Mouse (Mus musculus) CH12.LX (cell line): ENCODE data around the gene Ramp2. TPM values are rescaled to one million over a fixed set of nuclear protein-coding genes. Genes with fewer than 3 reads are reported as not detected.

Source experiments
- DNase-seq: peaks from one replicate; pipeline ENCODE4 v3.0.0-alpha.2; 2013; ENCODE audit errors: extremely low read depth
- H3K27ac ChIP-seq: 2 replicates; pipeline ENCODE4 v1.5.1; 2012; ENCODE audit warnings: low read depth, mild to moderate bottlenecking, control low read depth, moderate library complexity; ENCODE audit not compliant: insufficient read depth
- H3K27me3 ChIP-seq: replicated peaks from 2 replicates; pipeline ENCODE3; 2012; ENCODE audit warnings: inconsistent platforms
- H3K36me3 ChIP-seq, 2 experiments: replicated peaks in 1 of 2; 2 replicates each; pipeline versions ENCODE3 to v1.6.1; 2012; ENCODE audit warnings: inconsistent platforms in 1 of 2, low read length in 1 of 2, mild to moderate bottlenecking in 1 of 2, mixed read lengths in 1 of 2, moderate library complexity in 1 of 2; ENCODE audit not compliant: control insufficient read depth in 1 of 2, insufficient read depth in 1 of 2
- H3K4me1 ChIP-seq, 2 experiments: 2 replicates each; pipeline ENCODE4 v1.6.1; 2012; ENCODE audit warnings: inconsistent platforms in 1 of 2, moderate library complexity in 1 of 2; ENCODE audit not compliant: insufficient read depth in 2 of 2, control insufficient read depth in 1 of 2
- H3K4me2 ChIP-seq: 2 replicates; pipeline ENCODE4 v1.6.1; 2012; ENCODE audit warnings: low read depth, mild to moderate bottlenecking, control low read depth; ENCODE audit not compliant: poor library complexity, insufficient read depth, severe bottlenecking
- H3K4me3 ChIP-seq, 3 experiments: fragments of 150-350 bp in 1 of 3; sonication (generic) in 1 of 3; replicated peaks in 1 of 3; 2 replicates each; pipeline versions ENCODE3 to v1.5.1; 2011 to 2012; ENCODE audit warnings: low read depth in 2 of 3, low read length in 2 of 3, mild to moderate bottlenecking in 2 of 3, moderate library complexity in 2 of 3, control low read depth in 1 of 3, improper control_type of control experiment in 1 of 3, inconsistent platforms in 1 of 3, mixed read lengths in 1 of 3; ENCODE audit not compliant: poor library complexity in 1 of 3
- H3K79me2 ChIP-seq: replicated peaks from 2 replicates; pipeline ENCODE4 v1.6.1; 2012; ENCODE audit warnings: mild to moderate bottlenecking, moderate library complexity; ENCODE audit not compliant: control insufficient read depth, poor library complexity, insufficient read depth, severe bottlenecking; ENCODE audit errors: extremely low read depth
- H3K9ac ChIP-seq: 2 replicates; pipeline ENCODE4 v1.6.1; 2012; ENCODE audit warnings: low read depth, mild to moderate bottlenecking, control low read depth, moderate library complexity; ENCODE audit not compliant: insufficient read depth
- H3K9me3 ChIP-seq: replicated peaks from 2 replicates; pipeline ENCODE3; 2012; ENCODE audit warnings: low read length, inconsistent platforms, mixed read lengths
- BHLHE40 ChIP-seq: IDR thresholded peaks from 2 replicates; pipeline ENCODE4 v1.6.1; 2011; ENCODE audit warnings: mild to moderate bottlenecking, low read depth, low read length, improper control_type of control experiment
- CHD1 ChIP-seq: IDR thresholded peaks from 2 replicates; pipeline ENCODE4 v1.6.1; 2012; ENCODE audit warnings: low read depth, low read length, improper control_type of control experiment, inconsistent platforms
- CTCF ChIP-seq, 2 experiments: IDR thresholded peaks in 1 of 2; conservative IDR thresholded peaks in 1 of 2; 2 replicates each; pipeline ENCODE4 v1.5.1; 2011 to 2012; ENCODE audit warnings: low read depth in 2 of 2, low read length in 2 of 2, improper control_type of control experiment in 1 of 2, inconsistent platforms in 1 of 2, mild to moderate bottlenecking in 1 of 2, moderate library complexity in 1 of 2
- E2F4 ChIP-seq: IDR thresholded peaks from 2 replicates; pipeline ENCODE4 v1.6.1; 2011; ENCODE audit warnings: low read depth, low read length, improper control_type of control experiment; ENCODE audit not compliant: insufficient replicate concordance
- ELF1 ChIP-seq: IDR thresholded peaks from 2 replicates; pipeline ENCODE4 v1.6.1; 2014; ENCODE audit warnings: low read depth, mild to moderate bottlenecking, inconsistent platforms, low read length, improper control_type of control experiment
- ETS1 ChIP-seq: conservative IDR thresholded peaks from 2 replicates; pipeline ENCODE4 v1.6.1; 2012; ENCODE audit warnings: low read depth, mild to moderate bottlenecking, inconsistent platforms, low read length, improper control_type of control experiment, moderate library complexity
- GABPA ChIP-seq: IDR thresholded peaks from 2 replicates; pipeline ENCODE4 v1.6.1; 2012; ENCODE audit warnings: low read depth, low read length, improper control_type of control experiment, inconsistent platforms; ENCODE audit not compliant: insufficient replicate concordance
- HCFC1 ChIP-seq: IDR thresholded peaks from 2 replicates; pipeline ENCODE4 v1.6.1; 2012; ENCODE audit warnings: low read depth, mild to moderate bottlenecking, inconsistent platforms, low read length, improper control_type of control experiment
- KAT2A ChIP-seq: IDR thresholded peaks from 2 replicates; pipeline ENCODE4 v1.6.1; 2012; ENCODE audit warnings: low read length, improper control_type of control experiment, inconsistent platforms; ENCODE audit not compliant: insufficient replicate concordance
- MAX ChIP-seq: IDR thresholded peaks from 2 replicates; pipeline ENCODE4 v1.6.1; 2011; ENCODE audit warnings: low read length, improper control_type of control experiment
- MEF2A ChIP-seq: IDR thresholded peaks from 2 replicates; pipeline ENCODE4 v1.6.1; 2014; ENCODE audit warnings: low read depth, mild to moderate bottlenecking, inconsistent platforms, low read length, improper control_type of control experiment, borderline replicate concordance
- MYC ChIP-seq: IDR thresholded peaks from 2 replicates; pipeline ENCODE4 v1.6.1; 2011; ENCODE audit warnings: low read depth, mild to moderate bottlenecking, improper control_type of control experiment, low read length
- NRF1 ChIP-seq: IDR thresholded peaks from 2 replicates; pipeline ENCODE4 v1.6.1; 2014; ENCODE audit warnings: low read depth, mild to moderate bottlenecking, inconsistent platforms, low read length, improper control_type of control experiment, moderate library complexity
- PAX5 ChIP-seq: IDR thresholded peaks from 2 replicates; pipeline ENCODE4 v1.6.1; 2012; ENCODE audit warnings: low read length, inconsistent platforms, mixed read lengths
- POLR2A ChIP-seq: IDR thresholded peaks from 2 replicates; pipeline ENCODE4 v1.6.1; 2011; ENCODE audit warnings: low read depth, mild to moderate bottlenecking, improper control_type of control experiment, low read length
- RAD21 ChIP-seq: IDR thresholded peaks from 2 replicates; pipeline ENCODE4 v1.6.1; 2011; ENCODE audit warnings: low read depth, mild to moderate bottlenecking, low read length, improper control_type of control experiment, moderate library complexity
- SIN3A ChIP-seq: IDR thresholded peaks from 2 replicates; pipeline ENCODE4 v1.6.1; 2012; ENCODE audit warnings: low read length, improper control_type of control experiment, inconsistent platforms
- SMC3 ChIP-seq: IDR thresholded peaks from 2 replicates; pipeline ENCODE4 v1.6.1; 2011; ENCODE audit warnings: low read depth, low read length, improper control_type of control experiment
- TBP ChIP-seq: conservative IDR thresholded peaks from 2 replicates; pipeline ENCODE4 v1.6.1; 2011; ENCODE audit warnings: low read depth, low read length, improper control_type of control experiment
- UBTF ChIP-seq: IDR thresholded peaks from 2 replicates; pipeline ENCODE4 v1.6.1; 2012; ENCODE audit warnings: low read depth, mild to moderate bottlenecking, inconsistent platforms, low read length, improper control_type of control experiment, moderate library complexity
- ZC3H11A ChIP-seq: IDR thresholded peaks from 2 replicates; pipeline ENCODE4 v1.6.1; 2012; ENCODE audit warnings: low read depth, mild to moderate bottlenecking, inconsistent platforms, low read length, improper control_type of control experiment
- ZKSCAN1 ChIP-seq: IDR thresholded peaks from 2 replicates; pipeline ENCODE4 v1.6.1; 2012; ENCODE audit warnings: low read depth, inconsistent platforms, low read length, improper control_type of control experiment, borderline replicate concordance
- ZNF384 ChIP-seq: IDR thresholded peaks from 2 replicates; pipeline ENCODE4 v1.6.1; 2012; ENCODE audit warnings: low read depth, low read length, improper control_type of control experiment, inconsistent platforms
- dilution Hi-C: fragments of 300-500 bp; cut with MboI; formaldehyde crosslinking; loops from 2 replicates; pipeline ENCODE4 v1.14.3; 2020; ENCODE audit warnings: low sequenced_read_pairs; ENCODE audit not compliant: extremely low pct_unique_long_range_greater_than_20kb, extremely low pct_ligation_motif_present
- in situ Hi-C: fragments of 300-500 bp; cut with MboI; formaldehyde crosslinking; loops from 3 replicates; pipeline ENCODE4 v1.14.3; 2019; ENCODE audit warnings: low sequenced_read_pairs, low pct_ligation_motif_present, low pct_unique_long_range_greater_than_20kb, mixed read lengths
- polyA plus RNA-seq: library from polyadenylated mRNA; unstranded; fragments of >175 nt; gene quantifications from 2 replicates; pipeline ENCODE4 v1.2.1, GENCODE M21; 2012; ENCODE audit warnings: low read depth; ENCODE audit not compliant: insufficient read length
- total RNA-seq, 2 experiments: library from RNA; depleted of rRNA; stranded (reverse); fragments of 300-350 nt in 1 of 2; fragments of >200 nt in 1 of 2; gene quantifications; 2 replicates each; pipeline ENCODE4 v1.2.3; 2012 to 2014

The Ramp2 gene
- total and polyA plus RNA-seq, 3 experiments, result 0.26 to 1.3 (median 0.33) TPM

DNA sequence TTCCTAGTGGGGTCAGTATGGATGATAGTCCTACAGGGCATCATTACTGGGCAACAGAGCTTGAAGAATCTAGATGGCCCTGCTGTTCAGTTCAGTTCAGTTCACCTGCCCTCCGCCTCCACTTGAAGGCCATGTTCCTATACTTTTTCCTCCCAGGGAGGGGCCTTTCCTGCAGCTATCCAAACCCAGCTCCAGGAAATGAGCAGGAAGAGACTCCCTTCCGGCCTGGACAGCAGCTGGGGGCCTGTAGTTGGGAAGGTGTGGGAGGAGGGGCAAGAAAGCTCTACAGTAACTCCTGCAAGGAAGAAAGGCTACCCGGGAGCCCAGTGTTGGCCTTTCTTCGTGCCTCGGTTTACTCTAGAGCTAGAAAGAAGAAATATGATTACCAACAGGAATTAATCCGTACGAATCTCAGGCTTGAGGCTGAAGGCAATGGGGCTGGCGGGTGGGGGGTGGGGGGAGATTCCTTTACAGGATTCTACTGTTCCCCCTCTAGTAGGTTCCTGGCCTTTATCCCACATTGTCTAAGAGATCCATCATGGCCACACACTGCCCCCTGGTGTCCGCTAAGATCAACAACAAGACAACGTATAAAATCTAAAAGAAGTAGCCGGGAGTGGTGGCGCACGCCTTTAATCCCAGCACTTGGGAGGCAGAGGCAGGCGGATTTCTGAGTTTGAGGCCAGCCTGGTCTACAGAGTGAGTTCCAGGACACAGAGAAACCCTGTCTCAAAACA, 2.6 kb downstream of the Ramp2 start:
- dilution Hi-C loops (no loop called here), in situ Hi-C loops (no loop called here)
- H3K4me2 ChIP-seq, result no peak overlapping the region
- TF ChIP-seq ZC3H11A (peak; percentile 49), PAX5 (no peak), RAD21 (peak; percentile 76), MEF2A (no peak), ETS1 (no peak), UBTF (no peak), HCFC1 (no peak), CHD1 (no peak), ELF1 (no peak), SIN3A (no peak), ZNF384 (no peak), MAX (no peak), BHLHE40 (no peak), ZKSCAN1 (no peak), MYC (peak; percentile 65; the same call in 1 of the 2 replicates), GABPA (no peak), POLR2A (no peak), NRF1 (no peak), SMC3 (peak; percentile 87), E2F4 (no peak), KAT2A (no peak), CTCF (conservative IDR thresholded peaks at IDR 0.05 in 1 of 2, IDR thresholded peaks at IDR 0.05 in 1 of 2; ENCODE audit: low read depth in 2 of 2, low read length in 2 of 2) (peak in 1 of 2 experiments; percentile 86; a peak in 3 of 4 replicates), TBP (no peak)
- no peak overlapping the region for H3K4me3 ChIP-seq
- peak; percentile 81 for DNase-seq
- no peaks in the 10 kb centered on the region for H3K9me3 ChIP-seq
- H3K9ac ChIP-seq, result no peak overlapping the region
- H3K27me3 ChIP-seq, result peaks cover 58% of the 10 kb centered on the region
- H3K36me3 ChIP-seq, result no peaks in the 10 kb centered on the region
- H3K27ac ChIP-seq, result no peak overlapping the region
- no peaks in the 10 kb centered on the region for H3K79me2 ChIP-seq
- H3K4me1 ChIP-seq, result peaks cover 7 to 14% of the 10 kb centered on the region in 2 experiments
